In the genomic region with DNA sequence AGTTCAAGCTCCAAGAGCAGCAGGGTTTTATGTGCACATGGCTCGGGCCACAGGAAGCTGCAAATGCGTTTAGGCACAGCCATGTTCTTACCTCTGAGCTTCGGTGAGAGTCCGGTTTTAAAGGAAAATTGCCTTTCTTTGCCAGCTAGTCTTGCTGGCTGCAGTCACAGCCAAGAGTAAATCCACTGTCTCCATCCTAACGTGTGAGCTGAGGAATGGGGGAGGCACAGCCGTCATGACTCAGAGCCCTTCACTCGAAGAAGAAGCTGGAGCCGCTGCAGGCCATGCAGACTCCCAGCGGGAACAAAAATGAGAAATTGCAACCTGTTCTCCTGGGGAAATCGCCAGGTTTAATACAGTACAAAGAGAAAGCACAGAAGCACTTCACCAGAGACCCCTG, we compare ENCODE assay signal across 16 mouse cellular contexts.
DNase-seq lines count a peak whose midpoint lies in the region; ATAC-seq lines count a peak whose summit lies in the region.
"Had no signal": no experiment of that assay in that cellular context is flagged by ENCODE, and none has a peak within 500 bp of the region (broad histone marks: within the 10 kb centered on the region; RNA-seq: fewer than 3 reads in every experiment).

No protein-coding gene starts in this region.

- H3K9ac ChIP-seq in limb, embryonic 11.5 days (ENCODE audit: low read length) = no peak overlapping the region
- H3K9ac ChIP-seq in kidney, embryonic 16.5 days (replicated peaks; ENCODE audit: low read length) = no peak overlapping the region
- H3K9ac ChIP-seq: liver, embryonic 13.5 days had no signal

- H3K36me3 ChIP-seq in limb, embryonic 11.5 days (ENCODE audit: control insufficient read depth, insufficient read depth, low read length) = no peaks in the 10 kb centered on the region
- no peaks in the 10 kb centered on the region for H3K36me3 ChIP-seq in kidney, embryonic 16.5 days (ENCODE audit: insufficient read depth, low read length)
- H3K36me3 ChIP-seq: liver, embryonic 13.5 days had no signal

- no peak for ATAC-seq in limb, embryonic 11.5 days (ENCODE audit: insufficient number of reproducible peaks, low FRiP score, low TSS enrichment, low read depth)
- ATAC-seq in kidney, embryonic 16.5 days (ENCODE audit: low FRiP score, low TSS enrichment) = no peak
- ATAC-seq: Patski had no signal

- peak; percentile 24 to 82 for DNase-seq in frontal cortex, adult 2 months (ENCODE audit: extremely low spot score in 1 of 2, low spot score in 1 of 2)
- no peak for DNase-seq in frontal cortex, postnatal 14 days (ENCODE audit: low spot score in 2 of 2)
- DNase-seq in right cerebral cortex, adult 18-20 months = peak; percentile 81
- no peak for DNase-seq in right cerebral cortex, postnatal 14 days
- peak; percentile 37 for DNase-seq in limb, embryonic 11.5 days (ENCODE audit: low spot score)
- DNase-seq in telencephalon, adult 2 months (ENCODE audit: low read depth, low spot score) = peak; percentile 72
- DNase-seq in adrenal gland, adult 8-10 months = no peak
- DNase-seq: adrenal gland, postnatal 36 days; cerebellum, adult 9-11 months; heart, postnatal 4 days; kidney, postnatal 14 days; liver, embryonic 13.5 days; thymus, postnatal 4 days had no signal

- H3K9me3 ChIP-seq in limb, embryonic 11.5 days (ENCODE audit: control insufficient read depth, low read length) = no peaks in the 10 kb centered on the region
- H3K9me3 ChIP-seq in kidney, embryonic 16.5 days (ENCODE audit: low read length) = no peaks in the 10 kb centered on the region
- H3K9me3 ChIP-seq: liver, embryonic 13.5 days had no signal

- H3K4me2 ChIP-seq in limb, embryonic 11.5 days (ENCODE audit: low read depth, severe bottlenecking) = no peak overlapping the region
- H3K4me2 ChIP-seq in kidney, embryonic 16.5 days (replicated peaks; ENCODE audit: low read depth, low read length) = no peak overlapping the region
- H3K4me2 ChIP-seq: liver, embryonic 13.5 days had no signal

- no peak overlapping the region for H3K4me3 ChIP-seq in limb, embryonic 11.5 days (ENCODE audit: low read depth, low read length)
- no peak overlapping the region for H3K4me3 ChIP-seq in kidney, embryonic 16.5 days (ENCODE audit: low read length)
- H3K4me3 ChIP-seq: liver, embryonic 13.5 days; megakaryocyte, embryonic 14.5 days had no signal

- H3K4me1 ChIP-seq in limb, embryonic 11.5 days (ENCODE audit: control insufficient read depth, insufficient read depth, low read length) = peaks cover 46% of the 10 kb centered on the region
- peaks cover 5% of the 10 kb centered on the region; the same call in 1 of the 2 replicates for H3K4me1 ChIP-seq in kidney, embryonic 16.5 days (ENCODE audit: insufficient read depth, low read length)
- H3K4me1 ChIP-seq: liver, embryonic 13.5 days; megakaryocyte, embryonic 14.5 days had no signal

- 39% methylated on average over 10 of the region's 10 CpGs for WGBS in limb, embryonic 11.5 days
- 47% methylated on average over 10 of the region's 10 CpGs for WGBS in kidney, embryonic 16.5 days

- no peaks in the 10 kb centered on the region for H3K27me3 ChIP-seq in limb, embryonic 11.5 days (ENCODE audit: control insufficient read depth, insufficient read depth, low read length)
- no peaks in the 10 kb centered on the region for H3K27me3 ChIP-seq in kidney, embryonic 16.5 days (ENCODE audit: insufficient read depth, low read length)
- H3K27me3 ChIP-seq: liver, embryonic 13.5 days had no signal

- peak overlapping the region; percentile 53 for H3K27ac ChIP-seq in limb, embryonic 11.5 days (replicated peaks; ENCODE audit: low read depth, low read length)
- H3K27ac ChIP-seq in kidney, embryonic 16.5 days (ENCODE audit: low read length) = no peak overlapping the region
- H3K27ac ChIP-seq: liver, embryonic 13.5 days had no signal

Comparison
In these comparisons a context has a peak if more than half of its experiments do, and no peak if none do; other contexts are left out.
1. DNase-seq: peak in frontal cortex, adult 2 months (2 of 2), right cerebral cortex, adult 18-20 months (single experiment), limb, embryonic 11.5 days (single experiment) and telencephalon, adult 2 months (single experiment); none in frontal cortex, postnatal 14 days (0 of 2), right cerebral cortex, postnatal 14 days (single experiment) and adrenal gland, adult 8-10 months (single experiment).